Mouse (Mus musculus) heart, postnatal 0 days (tissue): Measurements from ENCODE around the gene Ankrd49.

Experiments used
- CTCF ChIP-seq: IDR thresholded peaks from 2 replicates; pipeline ENCODE4 v1.5.1; 2016; ENCODE audit warnings: antibody characterized with exemption, control low read depth, low read depth
- EP300 ChIP-seq: IDR thresholded peaks from 2 replicates; pipeline ENCODE4 v1.6.1; 2016; ENCODE audit warnings: antibody characterized with exemption, low read depth

- TF ChIP-seq CTCF, result no peak
- TF ChIP-seq EP300, result no peak
Measured at GRCm38 (mm10) chr9:14827875-14828274, 43.2 kb upstream of the Ankrd49 start.
